Mouse (Mus musculus) retina, postnatal 7 days (tissue): ENCODE results near the gene Brox.
"Not testable (repeated sequence)": the region's sequence is repeated elsewhere in the genome, so short reads cannot be mapped to it uniquely, and the experiment has no call there.

ENCODE experiments used
- DNase-seq: peaks from one replicate; pipeline ENCODE4 v3.0.0-alpha.2; 2012; ENCODE audit warnings: low read depth, low spot score

Gene Brox

GRCm38 (mm10) chr1:183296877-183297383, at the start of gene Brox:
Gene Brox, minus strand, starts transcription at chr1:183297269.
- DNase-seq = peak; percentile 81

- DNase-seq = no peak
Measured at GRCm38 (mm10) chr1:183345817-183346195, 48.7 kb upstream of the Brox start.

GRCm38 (mm10) chr1:183344886-183345816, 48.1 kb upstream of the Brox start:
- peak; percentile 84 for DNase-seq

- DNase-seq = not testable (repeated sequence)
Measured at GRCm38 (mm10) chr1:183342902-183343301, 45.8 kb upstream of the Brox start.

- no peak for DNase-seq
Measured at GRCm38 (mm10) chr1:183327171-183327570, 30.1 kb upstream of the Brox start.

GRCm38 (mm10) chr1:183324433-183324832, 27.4 kb upstream of the Brox start:
- no peak for DNase-seq

- no peak for DNase-seq
Measured at GRCm38 (mm10) chr1:183323923-183324322, 26.9 kb upstream of the Brox start.

- not testable (repeated sequence) for DNase-seq
Measured at GRCm38 (mm10) chr1:183322496-183322895, 25.4 kb upstream of the Brox start.

- no peak for DNase-seq
Measured at GRCm38 (mm10) chr1:183320708-183321107, 23.6 kb upstream of the Brox start.

GRCm38 (mm10) chr1:183315783-183316182, 18.7 kb upstream of the Brox start:
- no peak for DNase-seq

GRCm38 (mm10) chr1:183312076-183312475, 15.0 kb upstream of the Brox start:
- no peak for DNase-seq

- DNase-seq = not testable (repeated sequence)
Measured at GRCm38 (mm10) chr1:183309601-183310000, 12.5 kb upstream of the Brox start.

- no peak for DNase-seq
Measured at GRCm38 (mm10) chr1:183308476-183308875, 11.4 kb upstream of the Brox start.

- DNase-seq = no peak
Measured at GRCm38 (mm10) chr1:183307555-183307954, 10.5 kb upstream of the Brox start.

- DNase-seq = peak; percentile 66
Measured at GRCm38 (mm10) chr1:183299161-183299560, 2.1 kb upstream of the Brox start.

- DNase-seq = no peak
Measured at GRCm38 (mm10) chr1:183297886-183298489, 919 bp upstream of the Brox start.

- no peak for DNase-seq
Measured at GRCm38 (mm10) chr1:183297473-183297885, 410 bp upstream of the Brox start.

- no peak for DNase-seq
Measured at GRCm38 (mm10) chr1:183296465-183296864, 604 bp downstream of the Brox start, which contains the start of gene Aida. Gene Aida, plus strand, starts transcription at chr1:183296590.

GRCm38 (mm10) chr1:183289576-183289975, 7.5 kb downstream of the Brox start:
- DNase-seq = no peak

- no peak for DNase-seq
Measured at GRCm38 (mm10) chr1:183288351-183288750, 8.7 kb downstream of the Brox start.

- no peak for DNase-seq
Measured at GRCm38 (mm10) chr1:183275763-183276162, 21.3 kb downstream of the Brox start.

- DNase-seq = no peak
Measured at GRCm38 (mm10) chr1:183274385-183274784, 22.7 kb downstream of the Brox start.
